Mouse (Mus musculus) cerebellum, postnatal 25 days (tissue): ENCODE data around the gene Calr4.

Experiments
- DNase-seq, 2 experiments: peaks; one replicate each; pipeline ENCODE4 v3.0.0; 2021; ENCODE audit warnings: mixed read lengths in 2 of 2

Gene Calr4

GRCm38 (mm10) chr4:109236186-109236879, 2.0 kb downstream of the Calr4 start:
- no peak for DNase-seq

- DNase-seq: peak; percentile 38 to 57
Observed at GRCm38 (mm10) chr4:109238428-109239268, 4.4 kb downstream of the Calr4 start.

- DNase-seq: no peak
Observed at GRCm38 (mm10) chr4:109241221-109241620, 6.9 kb downstream of the Calr4 start.

GRCm38 (mm10) chr4:109241934-109242333, 7.6 kb downstream of the Calr4 start:
- DNase-seq: peak; percentile 41 to 52

- DNase-seq: no peak
Observed at GRCm38 (mm10) chr4:109244506-109244905, 10.2 kb downstream of the Calr4 start.

- no peak for DNase-seq
Observed at GRCm38 (mm10) chr4:109245016-109245620, 10.8 kb downstream of the Calr4 start.

GRCm38 (mm10) chr4:109251605-109252004, 17.3 kb downstream of the Calr4 start:
- DNase-seq: peak in 1 of 2 experiments; percentile 41

- DNase-seq: no peak
Observed at GRCm38 (mm10) chr4:109252199-109252598, 17.9 kb downstream of the Calr4 start.

GRCm38 (mm10) chr4:109253664-109254151, 19.4 kb downstream of the Calr4 start:
- no peak for DNase-seq

GRCm38 (mm10) chr4:109254511-109254910, 20.2 kb downstream of the Calr4 start:
- DNase-seq: no peak

- no peak for DNase-seq
Observed at GRCm38 (mm10) chr4:109255321-109255720, 21.0 kb downstream of the Calr4 start.

- no peak for DNase-seq
Observed at GRCm38 (mm10) chr4:109255727-109256417, 21.6 kb downstream of the Calr4 start.

- no peak for DNase-seq
Observed at GRCm38 (mm10) chr4:109256791-109257190, 22.5 kb downstream of the Calr4 start.

GRCm38 (mm10) chr4:109257639-109258038, 23.4 kb downstream of the Calr4 start:
- no peak for DNase-seq

- DNase-seq: no peak
Observed at GRCm38 (mm10) chr4:109262068-109262467, 27.8 kb downstream of the Calr4 start.

GRCm38 (mm10) chr4:109266056-109266455, 31.8 kb downstream of the Calr4 start:
- DNase-seq: no peak

GRCm38 (mm10) chr4:109266744-109267143, 32.5 kb downstream of the Calr4 start:
- DNase-seq: no peak

- DNase-seq: no peak
Observed at GRCm38 (mm10) chr4:109267452-109267851, 33.2 kb downstream of the Calr4 start.

- no peak for DNase-seq
Observed at GRCm38 (mm10) chr4:109268903-109269302, 34.6 kb downstream of the Calr4 start.

GRCm38 (mm10) chr4:109271803-109272202, 37.5 kb downstream of the Calr4 start:
- no peak for DNase-seq

- DNase-seq: no peak
Observed at GRCm38 (mm10) chr4:109273586-109274240, 39.4 kb downstream of the Calr4 start.
